Comparison of ENCODE assay signal across 19 mouse cellular contexts in the genomic region with DNA sequence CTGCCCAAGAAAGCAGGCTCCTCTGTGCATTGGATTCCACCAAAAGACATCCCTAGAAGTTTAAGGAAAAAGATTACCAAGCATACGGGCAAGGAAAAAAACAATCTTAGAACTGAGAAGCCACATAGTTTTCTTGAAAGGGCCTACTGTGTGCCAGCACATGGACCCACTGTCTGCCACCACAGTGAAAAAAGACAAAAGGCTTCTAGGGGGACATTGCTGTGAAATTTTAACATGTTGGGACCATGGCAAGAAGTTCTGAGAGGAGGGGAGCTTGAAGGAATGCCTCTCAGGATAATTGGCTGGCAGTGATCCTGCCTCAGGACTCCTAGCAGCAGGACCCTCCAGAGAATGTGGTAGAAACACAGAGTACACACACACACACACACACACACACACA.
"Had no signal": no experiment of that assay in that cellular context is flagged by ENCODE, and none has a peak within 500 bp of the region (broad histone marks: within the 10 kb centered on the region; RNA-seq: fewer than 3 reads in every experiment).

No protein-coding gene starts in this region.

- H3K4me2 ChIP-seq: lung, embryonic 14.5 days; midbrain, embryonic 12.5 days; neural tube, embryonic 13.5 days; neural tube, embryonic 15.5 days; stomach, embryonic 15.5 days had no signal

- ATAC-seq: midbrain, embryonic 16.5 days had no signal

- H3K9me3 ChIP-seq: midbrain, embryonic 10.5 days; midbrain, embryonic 12.5 days; neural tube, embryonic 13.5 days; neural tube, embryonic 15.5 days; stomach, embryonic 15.5 days had no signal

- H3K9ac ChIP-seq: lung, embryonic 14.5 days; midbrain, embryonic 12.5 days; neural tube, embryonic 13.5 days; neural tube, embryonic 15.5 days; stomach, embryonic 15.5 days had no signal

- H3K4me3 ChIP-seq: midbrain, embryonic 10.5 days; midbrain, embryonic 12.5 days; myocyte; neural tube, embryonic 13.5 days; neural tube, embryonic 15.5 days; stomach, embryonic 15.5 days had no signal

- H3K36me3 ChIP-seq: midbrain, embryonic 12.5 days; neural tube, embryonic 13.5 days; neural tube, embryonic 15.5 days had no signal

- H3K27ac ChIP-seq: midbrain, embryonic 10.5 days; midbrain, embryonic 12.5 days; neural tube, embryonic 13.5 days; neural tube, embryonic 15.5 days; stomach, embryonic 15.5 days had no signal

- DNase-seq: lung, adult 18-20 months; lung, postnatal 10 days; lung, postnatal 4 days; midbrain, embryonic 14.5 days; retina, postnatal 1 day; right cerebral cortex, adult 18-20 months; right cerebral cortex, postnatal 25 days; right cerebral cortex, postnatal 4 days; thymus, adult 2 months; thymus, postnatal 25 days; thymus, postnatal 4 days had no signal

- H3K27me3 ChIP-seq: midbrain, embryonic 12.5 days; neural tube, embryonic 13.5 days; neural tube, embryonic 15.5 days; stomach, embryonic 15.5 days had no signal
